Mouse (Mus musculus): ENCODE data around the gene Xylt2. TPM values are rescaled to one million over a fixed set of nuclear protein-coding genes. Genes with fewer than 3 reads are reported as not detected.
"Not testable (repeated sequence)": the region's sequence is repeated elsewhere in the genome, so short reads cannot be mapped to it uniquely, and the experiment has no call there.

Gene Xylt2
- total RNA-seq (2021): 10 to 100 TPM; 30.3 to 32.7 TPM
- long read RNA-seq, experiment 1, transcript Xylt2-201 (11 exons, 3,442 nt): major isoform, 44 of 60 reads
- long read RNA-seq, experiment 1, partial matches to known transcripts: 5 of 60 reads
- long read RNA-seq, experiment 1, other reads (novel, unspliced or antisense): 11 of 60 reads
- long read RNA-seq, experiment 2, transcript Xylt2-201 (11 exons, 3,442 nt): major isoform, 76 of 109 reads
- long read RNA-seq, experiment 2, partial matches to known transcripts: 14 of 109 reads
- long read RNA-seq, experiment 2, other reads (novel, unspliced or antisense): 19 of 109 reads

GRCm38 (mm10) chr11:94676754-94677606 is at the start of gene Xylt2:
Xylt2 (minus strand) TSS chr11:94677515.
- peak; percentile 82 to 84 for DNase-seq (ENCODE audit: low spot score in 2 of 2)

- no peak for DNase-seq (ENCODE audit: low spot score in 2 of 2)
Observed at GRCm38 (mm10) chr11:94719216-94719615, 41.9 kb upstream of the Xylt2 start.

GRCm38 (mm10) chr11:94718113-94718909 is 41.0 kb upstream of the Xylt2 start:
- DNase-seq (ENCODE audit: low spot score in 2 of 2): no peak

GRCm38 (mm10) chr11:94717239-94717638 is 39.9 kb upstream of the Xylt2 start:
- DNase-seq (ENCODE audit: low spot score in 2 of 2): no peak

- peak in 1 of 2 experiments; percentile 29 for DNase-seq (ENCODE audit: low spot score in 2 of 2)
Observed at GRCm38 (mm10) chr11:94716754-94717153, 39.4 kb upstream of the Xylt2 start.

GRCm38 (mm10) chr11:94715622-94716021 is 38.3 kb upstream of the Xylt2 start:
- no peak for DNase-seq (ENCODE audit: low spot score in 2 of 2)

GRCm38 (mm10) chr11:94713246-94713860 is 36.0 kb upstream of the Xylt2 start:
- DNase-seq (ENCODE audit: low spot score in 2 of 2): no peak

- DNase-seq (ENCODE audit: low spot score in 2 of 2): no peak
Observed at GRCm38 (mm10) chr11:94704472-94704871, 27.2 kb upstream of the Xylt2 start, which contains the start of gene Gm11541. Gm11541 (minus strand) TSS chr11:94704499.

- DNase-seq (ENCODE audit: low spot score in 2 of 2): no peak
Observed at GRCm38 (mm10) chr11:94704020-94704419, 26.7 kb upstream of the Xylt2 start.

- no peak for DNase-seq (ENCODE audit: low spot score in 2 of 2)
Observed at GRCm38 (mm10) chr11:94702216-94702610, 24.9 kb upstream of the Xylt2 start.

- DNase-seq (ENCODE audit: low spot score in 2 of 2): no peak
Observed at GRCm38 (mm10) chr11:94701401-94702215, 24.3 kb upstream of the Xylt2 start.

GRCm38 (mm10) chr11:94699399-94699798 is 22.1 kb upstream of the Xylt2 start:
- no peak for DNase-seq (ENCODE audit: low spot score in 2 of 2)

- DNase-seq (ENCODE audit: low spot score in 2 of 2): no peak
Observed at GRCm38 (mm10) chr11:94697703-94698464, 20.6 kb upstream of the Xylt2 start.

- DNase-seq (ENCODE audit: low spot score in 2 of 2): no peak
Observed at GRCm38 (mm10) chr11:94697140-94697539, 19.8 kb upstream of the Xylt2 start.

GRCm38 (mm10) chr11:94695508-94695907 is 18.2 kb upstream of the Xylt2 start:
- no peak for DNase-seq (ENCODE audit: low spot score in 2 of 2)

GRCm38 (mm10) chr11:94692502-94692901 is 15.2 kb upstream of the Xylt2 start:
- DNase-seq (ENCODE audit: low spot score in 2 of 2): not testable (repeated sequence)

GRCm38 (mm10) chr11:94687178-94687577 is 9.9 kb upstream of the Xylt2 start:
- no peak for DNase-seq (ENCODE audit: low spot score in 2 of 2)

- no peak for DNase-seq (ENCODE audit: low spot score in 2 of 2)
Observed at GRCm38 (mm10) chr11:94682427-94682826, 5.1 kb upstream of the Xylt2 start.

GRCm38 (mm10) chr11:94681640-94682039 is 4.3 kb upstream of the Xylt2 start:
- no peak for DNase-seq (ENCODE audit: low spot score in 2 of 2)
